Mouse (Mus musculus): ENCODE results near the gene Cep63. TPM values are rescaled to one million over a fixed set of nuclear protein-coding genes. Genes with fewer than 3 reads are reported as not detected.

Cep63 gene
- total RNA-seq, 2 experiments from 2014 or later, result 26.8 to 28.7 TPM

DNA sequence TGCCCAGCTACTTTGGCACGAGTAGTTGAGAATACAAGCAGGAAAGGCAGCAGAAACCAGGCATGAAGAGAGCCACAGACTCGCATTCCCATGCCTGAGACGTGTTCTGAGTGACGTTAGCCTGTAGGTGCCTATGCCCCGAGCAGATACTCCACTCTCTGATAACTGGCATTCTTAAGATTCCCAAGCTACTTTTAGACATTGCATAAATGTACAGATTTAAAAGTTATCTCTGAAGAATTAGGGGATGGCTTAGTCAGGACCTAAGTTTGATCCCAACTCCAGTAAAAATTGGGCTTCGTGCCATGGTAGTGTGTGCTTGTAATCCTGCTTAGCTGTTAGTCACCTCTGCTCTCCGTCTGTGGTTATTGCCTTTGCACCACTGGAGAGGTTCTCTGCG lies 8.1 kb upstream of the Cep63 start:
- intact Hi-C loops (cut with DNase I), result no loop called here

DNA sequence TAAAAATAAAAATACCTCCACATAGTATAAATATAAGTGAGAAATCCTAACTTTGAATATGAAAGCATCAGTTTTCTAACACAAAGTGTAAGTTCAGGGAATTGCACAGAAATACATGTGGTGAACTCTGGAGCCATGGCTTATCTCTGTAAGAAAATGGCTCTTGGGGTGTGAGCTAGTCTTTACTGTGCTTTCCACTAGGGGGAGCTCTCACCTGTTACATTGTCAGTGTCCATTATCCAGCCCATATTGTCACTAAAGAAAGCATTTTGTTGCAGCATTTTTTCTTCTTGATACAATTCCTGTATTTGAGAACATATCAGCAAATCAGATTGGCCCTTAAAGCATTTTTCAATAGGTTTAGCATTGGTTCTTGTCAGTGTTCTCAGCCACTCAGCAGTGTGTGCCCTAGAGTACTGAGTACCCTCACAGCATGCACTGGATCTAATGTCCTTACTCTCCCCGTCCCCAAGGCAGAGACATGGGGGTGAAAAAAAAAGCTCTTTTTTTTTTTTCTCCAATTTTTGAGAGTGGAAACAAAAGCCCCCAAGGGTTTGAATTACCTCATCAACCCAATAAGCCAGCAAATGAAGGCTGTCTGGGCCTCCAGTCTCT lies 6.7 kb upstream of the Cep63 start:
- intact Hi-C loops (cut with DNase I), result loop anchor here (2.0 kb wide), 1 partner anchor 234 kb away; no protein-coding TSS in a partner anchor
- peak; percentile 44 to 50 for DNase-seq (ENCODE audit: extremely low spot score in 1 of 2, low spot score in 2 of 2)

More for the DNA sequence above, 8.1 kb upstream of the Cep63 start:
- no peak for DNase-seq (ENCODE audit: extremely low spot score in 1 of 2, low spot score in 2 of 2)

DNA sequence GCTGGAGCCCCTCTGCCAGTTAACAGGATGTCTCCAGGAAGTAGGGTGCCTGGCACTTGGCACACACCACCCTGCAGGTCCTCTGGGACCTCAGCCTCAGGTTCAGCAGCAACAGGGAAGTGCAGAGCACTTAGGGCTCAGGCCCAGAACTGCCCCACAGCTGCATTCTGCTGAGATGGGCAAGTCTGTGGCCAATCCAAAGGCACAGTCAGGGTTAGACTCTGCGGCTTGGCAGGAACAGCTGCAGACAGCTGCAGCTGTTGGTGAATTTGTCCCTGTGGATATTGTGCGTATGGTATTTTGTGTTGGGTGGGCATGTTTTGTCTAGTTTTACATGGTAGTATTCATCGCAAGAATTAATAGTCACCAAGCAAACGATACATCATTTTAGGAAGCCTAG lies 5.8 kb upstream of the Cep63 start:
- no peak for DNase-seq (ENCODE audit: extremely low spot score in 1 of 2, low spot score in 2 of 2)
- intact Hi-C loops (cut with DNase I), result loop anchor here (2.0 kb wide), 1 partner anchor 235 kb away; no protein-coding TSS in a partner anchor

DNA sequence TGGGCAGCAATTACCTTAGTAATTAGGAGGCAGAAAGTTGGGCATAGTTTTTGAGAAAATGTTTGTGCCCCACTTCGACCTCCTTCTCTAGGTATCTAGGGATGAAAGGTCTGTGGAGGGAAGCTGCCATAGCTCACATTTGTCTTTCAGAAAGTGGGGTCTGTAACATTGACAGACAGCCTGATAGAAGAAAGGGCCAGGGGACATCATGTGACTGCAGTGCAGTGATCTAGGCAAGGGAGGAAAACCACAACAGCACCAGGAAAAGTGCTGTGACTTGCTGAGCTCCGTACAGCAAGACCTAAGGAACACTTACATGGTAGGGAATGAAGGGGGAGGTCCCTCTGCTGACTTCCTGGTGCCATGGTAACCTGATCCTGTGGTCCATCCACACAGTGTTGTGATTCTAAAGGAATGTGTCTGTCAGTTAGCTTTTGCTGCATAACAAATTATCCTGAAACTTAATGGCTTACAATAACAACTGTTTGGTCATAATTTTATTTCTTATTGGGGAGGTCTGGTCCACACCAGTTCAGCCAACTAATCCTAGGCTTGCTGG lies 5.3 kb upstream of the Cep63 start:
- no peak for DNase-seq (ENCODE audit: extremely low spot score in 1 of 2, low spot score in 2 of 2)
- intact Hi-C loops (cut with DNase I), result loop anchor here (2.0 kb wide), 1 partner anchor 235 kb away; no protein-coding TSS in a partner anchor

DNA sequence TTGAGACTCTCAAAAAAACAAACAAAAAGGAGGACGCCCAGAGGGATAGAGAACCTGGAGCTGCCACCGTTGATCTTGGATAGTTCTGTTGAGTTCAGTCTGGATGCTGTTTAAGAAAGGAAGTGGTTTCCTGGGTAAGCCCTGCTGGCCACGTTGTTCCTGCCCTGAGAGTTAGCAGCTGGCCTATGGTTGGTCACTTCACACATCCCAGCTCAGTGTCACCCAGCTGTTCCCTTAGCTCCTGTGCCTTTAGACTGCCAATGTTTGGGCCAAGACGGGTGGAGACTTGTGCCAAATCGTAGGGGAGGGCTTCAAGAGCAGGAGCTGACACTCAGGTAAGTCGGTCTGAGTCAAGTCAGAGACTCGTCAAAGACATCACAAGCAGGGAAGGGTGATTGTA lies 2.7 kb upstream of the Cep63 start:
- intact Hi-C loops (cut with DNase I), result no loop called here
- no peak for DNase-seq (ENCODE audit: extremely low spot score in 1 of 2, low spot score in 2 of 2)

DNA sequence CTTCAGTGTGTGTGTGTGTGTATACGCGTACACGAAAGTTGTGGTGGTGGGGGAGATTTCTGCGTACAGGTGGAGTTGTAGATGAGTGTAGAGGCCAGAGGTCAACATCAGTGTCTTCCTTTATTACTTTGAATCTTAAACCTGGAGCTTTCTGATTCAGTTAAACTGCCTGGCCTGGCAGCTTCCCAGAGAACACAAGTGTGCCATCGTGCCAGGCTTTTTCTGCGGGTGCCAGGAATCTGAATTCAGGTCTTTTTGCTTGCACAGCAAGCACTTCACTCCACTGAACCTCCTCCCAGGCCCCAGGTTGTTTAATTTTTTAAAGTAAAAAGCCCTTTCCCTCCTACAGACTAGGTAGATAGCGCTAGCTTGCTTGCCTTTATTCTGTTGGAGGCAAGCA lies 1.1 kb upstream of the Cep63 start:
- no peak for DNase-seq (ENCODE audit: extremely low spot score in 1 of 2, low spot score in 2 of 2)
- intact Hi-C loops (cut with DNase I), result no loop called here

DNA sequence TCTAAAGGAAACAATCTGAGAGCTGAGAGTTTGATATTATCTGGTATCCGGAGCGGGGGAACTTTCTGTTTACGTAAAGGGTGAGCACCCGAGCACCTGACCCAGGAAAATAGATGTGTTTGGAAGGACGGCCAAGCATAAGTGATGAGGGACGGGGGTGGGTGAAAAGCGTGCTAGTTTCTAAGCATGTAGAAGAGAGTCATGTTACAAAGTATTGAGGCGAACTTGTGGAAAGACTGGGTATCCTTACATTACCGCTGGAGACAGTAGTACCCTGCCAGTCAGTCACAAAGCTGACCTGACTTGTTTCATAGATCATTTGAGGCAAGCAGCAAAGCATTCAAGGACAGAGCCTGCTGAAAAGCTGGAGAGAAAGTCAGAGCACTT lies 498 bp upstream of the Cep63 start:
- intact Hi-C loops (cut with DNase I), result no loop called here
- DNase-seq (ENCODE audit: extremely low spot score in 1 of 2, low spot score in 2 of 2), result no peak

DNA sequence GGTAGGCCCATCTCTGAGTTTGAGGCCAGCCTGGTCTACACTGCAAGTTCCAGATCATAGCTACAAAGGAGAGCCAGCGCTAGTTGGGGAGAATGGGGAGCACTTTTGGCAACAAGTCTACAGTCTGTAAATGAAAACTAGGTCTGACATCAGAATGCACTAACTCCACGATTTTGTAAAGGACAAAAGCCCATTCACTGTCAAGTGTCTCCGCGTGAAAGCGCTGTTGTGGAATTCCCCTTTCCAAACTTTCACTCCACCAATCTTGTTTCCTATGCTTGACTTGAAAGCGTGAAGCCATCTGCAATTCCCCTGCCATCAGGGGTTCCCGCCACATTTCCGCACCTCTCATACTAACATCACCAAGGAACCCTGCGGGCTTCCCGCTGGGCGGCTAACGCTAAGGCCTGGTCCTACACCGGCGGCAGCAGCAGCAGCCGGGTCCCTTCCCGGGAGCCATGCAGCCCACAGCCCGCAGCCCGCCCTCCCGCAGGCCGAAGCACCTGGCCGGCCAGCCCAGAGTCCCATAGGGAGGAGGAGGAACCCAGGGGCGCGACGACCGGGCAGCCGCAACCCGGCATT lies 842 bp downstream of the Cep63 start:
- intact Hi-C loops (cut with DNase I), result no loop called here
- DNase-seq (ENCODE audit: extremely low spot score in 1 of 2, low spot score in 2 of 2), result peak in 1 of 2 experiments; percentile 34

DNA sequence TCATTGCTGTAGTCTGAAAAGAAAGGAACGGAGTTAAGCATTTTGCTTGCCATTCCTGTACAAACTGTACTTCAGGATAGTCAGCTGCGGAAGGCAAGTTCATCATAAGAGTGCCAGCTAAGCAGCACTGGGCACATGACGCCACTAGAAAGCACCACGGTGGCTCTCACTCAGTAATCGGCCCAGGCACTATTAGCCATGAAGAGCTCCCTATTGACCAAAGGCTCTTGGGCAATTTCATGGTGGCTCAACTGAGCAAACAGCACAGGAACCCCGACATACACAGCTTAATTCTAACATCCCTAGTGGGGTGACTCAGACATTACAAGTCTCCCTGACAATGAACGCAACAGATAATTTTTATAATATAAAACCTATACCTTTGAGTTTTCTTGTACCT lies 2.8 kb downstream of the Cep63 start:
- DNase-seq (ENCODE audit: extremely low spot score in 1 of 2, low spot score in 2 of 2), result no peak
- intact Hi-C loops (cut with DNase I), result no loop called here

DNA sequence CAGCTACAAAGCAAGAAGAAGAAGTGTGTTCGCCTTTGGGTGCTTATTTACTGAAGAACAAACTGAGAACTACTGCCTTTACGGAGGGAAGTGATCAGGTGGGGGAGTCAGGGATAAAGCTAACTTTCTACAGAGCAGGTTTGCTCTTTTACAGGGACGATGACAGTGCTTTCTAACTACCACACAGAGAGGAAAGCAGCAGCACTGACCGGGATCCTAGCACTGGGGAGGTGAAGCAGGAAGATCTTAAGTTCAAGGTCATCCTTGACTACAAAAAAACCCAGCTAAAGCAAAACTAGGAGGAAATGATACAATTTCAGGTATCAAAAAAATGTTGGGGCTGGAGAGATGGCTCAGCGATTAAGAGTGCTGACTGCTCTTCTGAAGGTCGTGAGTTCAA lies 3.5 kb downstream of the Cep63 start:
- no peak for DNase-seq (ENCODE audit: extremely low spot score in 1 of 2, low spot score in 2 of 2)
- intact Hi-C loops (cut with DNase I), result no loop called here

DNA sequence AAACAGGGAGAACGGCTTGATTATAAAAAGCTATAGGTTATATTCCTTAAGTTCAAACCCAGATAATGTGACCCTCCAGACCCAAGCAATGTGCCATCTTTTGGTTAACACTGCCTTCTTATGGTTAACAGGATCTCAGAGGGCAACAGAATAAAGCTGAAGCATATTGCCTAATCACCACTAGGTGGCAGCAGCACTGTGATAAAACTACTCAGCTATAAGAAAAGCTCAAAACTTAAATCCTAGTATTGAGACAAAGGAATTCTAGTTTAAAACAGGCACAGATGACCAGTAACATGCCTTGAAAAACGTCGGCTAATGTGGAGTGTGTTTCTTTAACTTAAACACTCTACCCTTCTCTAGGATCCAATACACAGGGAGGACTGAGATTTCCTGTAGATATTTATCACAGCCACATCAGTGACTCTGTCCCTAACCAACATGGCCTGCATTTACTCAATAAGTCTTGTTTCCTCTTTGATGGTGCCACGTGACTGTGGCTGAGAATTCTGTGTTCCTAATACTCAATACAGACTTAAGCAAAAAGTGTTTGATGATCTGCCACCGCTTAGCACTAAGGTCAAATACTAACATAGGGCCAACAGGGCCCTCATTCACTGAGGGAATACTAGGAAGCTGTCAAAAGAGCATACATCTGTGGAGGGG lies 4.0 kb downstream of the Cep63 start:
- no peak for DNase-seq (ENCODE audit: extremely low spot score in 1 of 2, low spot score in 2 of 2)
- intact Hi-C loops (cut with DNase I), result no loop called here

DNA sequence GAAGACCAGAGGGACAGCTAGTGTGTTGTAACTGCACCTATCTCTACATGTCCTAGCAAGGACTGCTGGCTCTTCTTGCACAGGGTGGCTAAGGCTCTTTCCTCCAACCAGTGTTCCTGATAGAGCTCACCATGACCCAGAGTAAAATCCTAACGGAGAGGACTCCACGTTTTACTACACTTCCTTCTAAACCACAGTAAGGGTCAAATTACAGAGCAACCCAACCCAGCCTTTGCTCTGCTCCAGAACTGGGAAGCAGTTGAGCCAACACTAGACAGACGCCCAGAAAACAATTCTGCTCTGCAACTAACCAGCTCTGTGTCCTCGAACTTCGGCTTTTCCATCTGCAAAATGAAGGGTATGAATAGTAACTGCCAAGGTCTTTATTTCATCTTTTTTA lies 4.9 kb downstream of the Cep63 start:
- no peak for DNase-seq (ENCODE audit: extremely low spot score in 1 of 2, low spot score in 2 of 2)
- intact Hi-C loops (cut with DNase I), result no loop called here

DNA sequence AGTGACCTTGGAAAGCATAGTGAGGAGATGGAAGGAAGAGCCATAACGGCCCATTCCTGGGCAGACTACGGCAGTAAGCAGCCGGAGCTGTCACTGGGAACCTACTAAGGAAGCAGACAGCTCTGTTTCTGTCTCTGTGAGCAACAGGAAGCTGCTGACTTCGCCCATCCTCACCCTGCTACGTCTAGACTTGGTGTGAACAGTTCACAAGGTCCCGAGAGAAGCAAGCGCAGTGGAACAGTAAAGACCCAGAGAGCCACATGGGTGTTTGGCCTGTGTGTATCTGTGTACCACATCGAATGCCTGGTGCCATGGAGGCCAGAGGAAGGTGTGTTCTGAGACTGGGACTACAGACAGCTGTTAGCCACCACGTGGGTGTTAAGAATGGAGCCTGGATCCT lies 10.1 kb downstream of the Cep63 start:
- intact Hi-C loops (cut with DNase I), result no loop called here
- no peak for DNase-seq (ENCODE audit: extremely low spot score in 1 of 2, low spot score in 2 of 2)

DNA sequence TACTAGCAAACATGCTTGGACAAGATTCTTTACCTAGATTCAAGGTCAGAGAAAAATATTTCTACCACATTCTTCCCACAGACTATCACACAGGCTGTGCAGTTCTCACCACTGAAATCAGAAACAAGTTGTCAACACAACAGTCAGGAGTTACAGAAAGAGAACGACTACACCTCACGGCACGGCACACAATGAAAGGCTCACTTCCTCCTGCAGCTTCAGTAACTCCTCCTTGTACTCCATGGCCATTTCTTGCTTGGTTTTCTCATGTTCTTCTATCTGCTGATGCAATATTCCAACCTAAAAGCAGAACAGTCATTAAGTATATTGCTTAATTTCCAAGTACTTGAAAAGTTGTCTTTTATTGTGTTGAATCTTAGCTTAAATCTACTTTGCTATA lies 11.3 kb downstream of the Cep63 start:
- intact Hi-C loops (cut with DNase I), result no loop called here
- DNase-seq (ENCODE audit: extremely low spot score in 1 of 2, low spot score in 2 of 2), result no peak

DNA sequence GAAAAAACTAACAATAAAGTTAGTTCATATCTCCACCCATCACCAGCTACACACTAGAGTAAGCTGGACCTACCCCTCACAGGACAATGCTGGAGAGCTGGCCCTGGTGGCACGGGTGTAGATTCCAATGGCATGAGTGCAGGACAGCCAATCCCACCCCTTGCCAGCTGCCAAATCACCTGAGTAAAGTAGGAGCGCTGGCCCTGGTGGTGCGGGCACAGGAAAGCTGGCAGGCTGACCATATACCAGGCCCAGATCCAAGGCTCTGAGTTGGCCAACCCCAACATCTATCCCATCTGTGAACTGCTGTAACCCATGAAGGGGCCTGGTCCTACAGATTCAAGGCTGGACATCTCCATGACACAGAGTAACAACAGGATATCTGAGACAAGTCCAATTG lies 17.1 kb downstream of the Cep63 start:
- intact Hi-C loops (cut with DNase I), result no loop called here

DNA sequence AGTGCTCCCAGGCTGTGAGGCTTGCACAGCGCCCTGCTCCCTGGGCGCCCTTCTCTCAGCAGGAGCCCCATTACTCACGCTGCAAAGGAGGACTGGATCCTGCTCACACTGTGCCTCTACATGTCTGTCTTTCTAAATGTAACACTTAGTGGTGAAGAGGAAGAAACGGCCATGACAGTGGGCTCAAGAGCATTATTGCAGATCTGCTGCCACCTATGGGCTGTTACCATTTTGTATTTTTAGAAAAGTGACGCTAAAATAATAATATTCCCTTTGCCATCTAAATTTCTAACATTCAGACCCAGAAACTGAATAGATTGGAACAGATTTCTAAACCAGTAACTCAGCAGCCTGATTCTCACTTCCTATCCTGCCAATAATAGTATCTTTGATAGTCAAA lies 18.9 kb downstream of the Cep63 start:
- intact Hi-C loops (cut with DNase I), result no loop called here
- no peak for DNase-seq (ENCODE audit: extremely low spot score in 1 of 2, low spot score in 2 of 2)

More for the DNA sequence above, 17.1 kb downstream of the Cep63 start:
- DNase-seq (ENCODE audit: extremely low spot score in 1 of 2, low spot score in 2 of 2), result no peak

DNA sequence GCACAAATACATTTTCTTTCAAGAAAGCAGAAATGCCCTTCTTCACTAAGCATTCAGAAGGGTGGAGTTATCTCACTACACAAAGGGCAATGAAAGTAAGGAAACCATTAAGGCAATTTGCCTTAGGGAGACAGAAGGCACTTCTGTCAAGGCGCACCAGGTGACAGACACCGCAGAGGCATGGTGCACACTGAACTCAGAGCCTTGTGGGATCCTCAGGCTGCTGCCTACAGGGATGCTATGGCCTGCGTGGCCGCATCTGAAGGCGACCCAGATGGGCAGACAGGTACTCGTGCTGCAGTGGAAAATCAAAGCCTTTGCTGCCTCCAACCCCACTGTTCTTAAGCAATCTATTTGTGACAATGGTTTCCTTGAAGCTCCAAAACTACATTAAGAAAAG lies 21.2 kb downstream of the Cep63 start:
- intact Hi-C loops (cut with DNase I), result no loop called here

DNA sequence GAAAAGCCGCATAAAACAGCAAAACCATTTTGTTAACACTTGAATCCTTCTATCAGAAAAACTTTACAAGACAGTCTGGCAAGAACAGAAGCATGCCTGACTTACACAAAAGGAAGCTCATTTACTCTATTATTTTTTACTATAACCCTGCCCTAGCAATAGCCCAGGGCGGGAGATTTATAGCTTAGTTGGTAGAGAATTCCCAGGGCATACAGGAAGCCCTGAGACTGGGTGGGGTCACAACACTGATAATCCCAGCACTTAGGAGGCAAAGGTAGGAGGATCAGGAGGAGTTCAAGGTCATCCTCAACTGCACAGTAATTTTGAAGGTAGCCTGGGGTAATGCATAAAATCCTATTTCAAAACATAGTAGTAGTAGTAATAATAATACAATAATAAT lies 24.7 kb downstream of the Cep63 start:
- intact Hi-C loops (cut with DNase I), result no loop called here
- no peak for DNase-seq (ENCODE audit: extremely low spot score in 1 of 2, low spot score in 2 of 2)

More for the DNA sequence above, 21.2 kb downstream of the Cep63 start:
- no peak for DNase-seq (ENCODE audit: extremely low spot score in 1 of 2, low spot score in 2 of 2)

DNA sequence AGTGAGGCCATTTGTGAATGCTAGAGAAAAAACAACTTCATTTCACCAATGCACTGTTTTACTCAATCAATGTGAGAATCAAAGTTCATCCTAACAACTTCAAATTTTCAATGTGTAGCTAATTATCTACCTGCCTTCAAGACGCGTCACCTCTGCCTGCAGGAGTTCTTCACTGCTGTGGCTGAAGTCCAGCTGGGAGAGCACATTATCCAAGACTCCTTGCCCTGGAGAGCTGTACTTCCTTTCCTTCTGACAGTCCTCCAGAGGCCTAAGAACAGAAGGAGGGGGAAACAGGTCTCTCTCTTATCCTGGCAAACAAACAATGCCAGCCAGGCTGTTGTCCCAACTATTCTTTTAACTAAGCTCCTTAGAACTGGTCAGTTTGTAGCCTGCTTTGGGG lies 25.1 kb downstream of the Cep63 start:
- intact Hi-C loops (cut with DNase I), result no loop called here
- no peak for DNase-seq (ENCODE audit: extremely low spot score in 1 of 2, low spot score in 2 of 2)

Data from left cerebral cortex, postnatal 10 days (tissue).